In genomic region chr2:180816440-180817065, GRCm38 (mm10) we compare ENCODE assay signal across 23 mouse cellular contexts. TPM values are rescaled to one million over a fixed set of nuclear protein-coding genes. Genes with fewer than 3 reads are reported as not detected.
DNase-seq lines count a peak whose midpoint lies in the region; ATAC-seq and TF ChIP-seq lines count a peak whose summit lies in the region.
"Had no signal": no experiment of that assay in that cellular context is flagged by ENCODE, and none has a peak within 500 bp of the region (broad histone marks: within the 10 kb centered on the region; RNA-seq: fewer than 3 reads in every experiment).

No protein-coding gene starts in this region.

- H3K4me3 ChIP-seq in layer of hippocampus, adult 2 months: no peak overlapping the region
- no peak overlapping the region for H3K4me3 ChIP-seq in midbrain, embryonic 14.5 days (replicated peaks; ENCODE audit: low read depth, low read length)
- H3K4me3 ChIP-seq: embryonic facial prominence, embryonic 10.5 days; forebrain, embryonic 15.5 days; intestine, embryonic 15.5 days; left cerebral cortex, adult 2 months; limb, embryonic 13.5 days; liver, embryonic 15.5 days; myocyte; stomach, embryonic 15.5 days had no signal

- peak in 1 of 2 experiments; percentile 33 for DNase-seq in layer of hippocampus, adult 2 months (ENCODE audit: low spot score in 2 of 2)
- no peak for DNase-seq in layer of hippocampus, adult 18-20 months (ENCODE audit: low spot score in 2 of 2)
- peak; percentile 53 to 56 for DNase-seq in cerebellum, adult 18-20 months
- DNase-seq in cerebellum, adult 9-10 months: peak; percentile 70
- no peak for DNase-seq in midbrain, embryonic 14.5 days
- no peak for DNase-seq in adrenal gland, adult 18-20 months (ENCODE audit: low spot score in 2 of 2)
- DNase-seq in urinary bladder, adult 2 months (ENCODE audit: low spot score): no peak
- DNase-seq: heart, postnatal 14 days; kidney, postnatal 4 days had no signal

- no peak for ATAC-seq in midbrain, embryonic 14.5 days (ENCODE audit: low FRiP score, low TSS enrichment)
- ATAC-seq: forebrain, embryonic 15.5 days; intestine, embryonic 15.5 days; lung, postnatal 0 days had no signal

- H3K27me3 ChIP-seq in midbrain, embryonic 14.5 days (ENCODE audit: control insufficient read depth, insufficient read depth, low read length): no peaks in the 10 kb centered on the region
- H3K27me3 ChIP-seq: forebrain, embryonic 15.5 days; limb, embryonic 13.5 days; liver, embryonic 15.5 days; stomach, embryonic 15.5 days had no signal

- 66% methylated on average over 6 of the region's 6 CpGs for WGBS in midbrain, embryonic 14.5 days

- no peak overlapping the region for H3K9ac ChIP-seq in midbrain, embryonic 14.5 days (replicated peaks; ENCODE audit: low read length)
- H3K9ac ChIP-seq: forebrain, embryonic 15.5 days; intestine, embryonic 15.5 days; limb, embryonic 13.5 days; liver, embryonic 15.5 days; stomach, embryonic 15.5 days had no signal

- no peaks in the 10 kb centered on the region; the same call in 1 of the 2 replicates for H3K4me1 ChIP-seq in midbrain, embryonic 14.5 days (ENCODE audit: control insufficient read depth, insufficient read depth, low read length)
- H3K4me1 ChIP-seq: embryonic facial prominence, embryonic 10.5 days; forebrain, embryonic 15.5 days; intestine, embryonic 15.5 days; limb, embryonic 13.5 days; liver, embryonic 15.5 days; stomach, embryonic 15.5 days had no signal

- no peaks in the 10 kb centered on the region for H3K9me3 ChIP-seq in midbrain, embryonic 14.5 days (ENCODE audit: control insufficient read depth, low read length)
- H3K9me3 ChIP-seq: embryonic facial prominence, embryonic 10.5 days; forebrain, embryonic 15.5 days; intestine, embryonic 15.5 days; limb, embryonic 13.5 days; liver, embryonic 15.5 days; stomach, embryonic 15.5 days had no signal

- peak overlapping the region; percentile 62 for H3K27ac ChIP-seq in layer of hippocampus, adult 2 months
- peak overlapping the region; percentile 56 for H3K27ac ChIP-seq in midbrain, embryonic 14.5 days (replicated peaks; ENCODE audit: low read depth, low read length)
- H3K27ac ChIP-seq: embryonic facial prominence, embryonic 10.5 days; forebrain, embryonic 15.5 days; intestine, embryonic 15.5 days; left cerebral cortex, adult 2 months; limb, embryonic 13.5 days; liver, embryonic 15.5 days; stomach, embryonic 15.5 days had no signal

- H3K4me2 ChIP-seq in midbrain, embryonic 14.5 days (ENCODE audit: low read length): no peak overlapping the region
- H3K4me2 ChIP-seq: forebrain, embryonic 15.5 days; heart, embryonic 11.5 days; intestine, embryonic 15.5 days; limb, embryonic 13.5 days; liver, embryonic 15.5 days; stomach, embryonic 15.5 days had no signal

- H3K36me3 ChIP-seq in midbrain, embryonic 14.5 days (ENCODE audit: control insufficient read depth, insufficient read depth, low read length): no peaks in the 10 kb centered on the region
- H3K36me3 ChIP-seq: embryonic facial prominence, embryonic 10.5 days; forebrain, embryonic 15.5 days; intestine, embryonic 15.5 days; limb, embryonic 13.5 days; liver, embryonic 15.5 days; stomach, embryonic 15.5 days had no signal

- TF ChIP-seq CTCF in layer of hippocampus, adult 2 months (conservative IDR thresholded peaks at IDR 0.05): no peak

RNA-seq across cellular contexts. Expression of gene Bhlhe23, which starts 39.9 kb away (rescaled TPM):
- not detected for total RNA-seq in layer of hippocampus, adult 2 months (2021)
- total RNA-seq in layer of hippocampus, adult 18-20 months (2021): not detected
- 20.1 and 21.3 TPM in 2 replicates for polyA plus RNA-seq in midbrain, embryonic 14.5 days (2014; fragmentation: Nextera tagmentation; extraction: Ambion mirVana)
- not detected for total RNA-seq in adrenal gland, adult 18-20 months (2021)
- polyA plus RNA-seq in urinary bladder, adult 2 months (2012; rRNA removed): not detected in 2 replicates
- total RNA-seq: gastrocnemius, postnatal 4 days; heart, postnatal 14 days; left cerebral cortex, adult 2 months; megakaryocyte progenitor cell, adult 5-6 weeks had no signal
- polyA plus RNA-seq: heart, embryonic 11.5 days; intestine, embryonic 15.5 days; kidney, embryonic 14.5 days; liver, embryonic 15.5 days; lung, postnatal 0 days; myocyte; spleen, adult 2 months had no signal

Comparison
In these comparisons a context has a peak if more than half of its experiments do, and no peak if none do; other contexts are left out.
1. DNase-seq: peak in cerebellum, adult 18-20 months (2 of 2) and cerebellum, adult 9-10 months (single experiment); none in layer of hippocampus, adult 18-20 months (0 of 2), midbrain, embryonic 14.5 days (single experiment), adrenal gland, adult 18-20 months (0 of 2) and urinary bladder, adult 2 months (single experiment).